Mouse (Mus musculus) heart, embryonic 13.5 days (tissue): Measurements from ENCODE around the gene Cacna1g. TPM values are rescaled to one million over a fixed set of nuclear protein-coding genes. Genes with fewer than 3 reads are reported as not detected.

Experiments
- ATAC-seq: fragments of 200-750 bp; cut with Nextera tagmentation; 2 replicates; pipeline ENCODE4 v1.8.0; 2017; ENCODE audit warnings: moderate TSS enrichment; ENCODE audit not compliant: insufficient number of reproducible peaks, low FRiP score, low TSS enrichment; ENCODE audit errors: extremely low read depth
- H3K27ac ChIP-seq: fragments of 300-500 bp; sonication (generic); replicated peaks from 2 replicates; pipeline ENCODE4 v1.5.1; 2015; ENCODE audit warnings: moderate library complexity, mild to moderate bottlenecking, inconsistent platforms
- H3K27me3 ChIP-seq: fragments of 300-500 bp; sonication (generic); replicated peaks from 2 replicates; pipeline ENCODE4 v1.6.1; 2015; ENCODE audit warnings: mild to moderate bottlenecking, inconsistent platforms
- H3K36me3 ChIP-seq: fragments of 300-500 bp; sonication (generic); 2 replicates; pipeline ENCODE4 v1.6.1; 2015; ENCODE audit warnings: mild to moderate bottlenecking, inconsistent platforms
- H3K4me1 ChIP-seq: fragments of 300-500 bp; sonication (generic); 2 replicates; pipeline ENCODE4 v1.6.1; 2015; ENCODE audit warnings: inconsistent platforms
- H3K4me2 ChIP-seq: fragments of 300-500 bp; sonication (generic); 2 replicates; pipeline ENCODE4 v1.6.1; 2015; ENCODE audit warnings: inconsistent platforms, mild to moderate bottlenecking, moderate library complexity
- H3K4me3 ChIP-seq: fragments of 300-500 bp; sonication (generic); 2 replicates; pipeline ENCODE4 v1.5.1; 2015; ENCODE audit warnings: moderate library complexity, mild to moderate bottlenecking, inconsistent platforms
- H3K9ac ChIP-seq: fragments of 300-500 bp; sonication (generic); 2 replicates; pipeline ENCODE4 v1.6.1; 2015; ENCODE audit warnings: inconsistent platforms, mild to moderate bottlenecking, moderate library complexity
- H3K9me3 ChIP-seq: fragments of 300-500 bp; sonication (generic); 2 replicates; pipeline ENCODE4 v1.6.1; 2016; ENCODE audit warnings: inconsistent platforms
- WGBS: fragments of 180-500 bp; shearing (Covaris S2); methylation state at CpG from one replicate; pipeline ENCODE4 v1.1.7; 2015; ENCODE audit warnings: mixed read lengths; 5-methylcytosine and 5-hydroxymethylcytosine counted together
- polyA plus RNA-seq: library from polyadenylated mRNA; unstranded; fragments of >200 nt; fragmentation: Nextera tagmentation; extraction: Ambion mirVana; gene quantifications from 2 replicates; pipeline ENCODE4 v1.2.1, GENCODE M21; 2015

Gene Cacna1g
- polyA plus RNA-seq, 1 experiment from 2014 or later, result 3.4 TPM

GRCm38 (mm10) chr11:94445300-94445699, 28.7 kb downstream of the Cacna1g start:
- Histone ChIP-seq H3K4me3 (no peak overlapping the region), H3K4me1 (peaks cover 68% of the 10 kb centered on the region), H3K27me3 (peaks cover 57% of the 10 kb centered on the region), H3K9me3 (no peaks in the 10 kb centered on the region), H3K9ac (no peak overlapping the region), H3K4me2 (no peak overlapping the region), H3K36me3 (no peaks in the 10 kb centered on the region), H3K27ac (no peak overlapping the region)
- WGBS, result 70% methylated on average over 4 of the region's 4 CpGs
- ATAC-seq, result no peak

GRCm38 (mm10) chr11:94444829-94445228, 29.2 kb downstream of the Cacna1g start:
- Histone ChIP-seq H3K4me2 (no peak overlapping the region), H3K4me1 (peaks cover 64% of the 10 kb centered on the region)
- WGBS, result 66% methylated on average over 5 of the region's 5 CpGs

DNA sequence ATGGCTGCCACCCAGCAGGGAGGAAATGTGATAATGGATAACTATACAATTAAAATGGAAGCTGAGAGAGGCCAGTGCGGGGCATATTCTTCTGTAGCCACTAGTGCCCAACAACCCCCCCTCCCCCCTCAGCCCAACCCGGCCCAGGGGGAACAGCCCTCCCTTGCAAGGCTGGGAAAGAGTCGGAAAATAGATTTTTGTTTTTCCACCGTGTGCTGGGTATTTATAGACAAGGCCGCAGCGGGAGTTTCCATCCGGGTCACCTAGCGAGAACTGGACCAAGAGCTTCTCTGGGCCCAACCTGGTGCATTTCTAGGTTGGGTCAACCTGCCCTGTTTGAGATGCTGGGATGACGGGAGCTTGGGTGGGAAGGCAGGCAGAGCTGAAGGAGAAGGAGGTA, 32.2 kb downstream of the Cacna1g start:
- H3K27ac ChIP-seq, result peak overlapping the region; percentile 51
- 45% methylated on average over 9 of the region's 9 CpGs for WGBS

More at GRCm38 (mm10) chr11:94444829-94445228, 29.2 kb downstream of the Cacna1g start:
- Histone ChIP-seq H3K9ac (no peak overlapping the region), H3K4me3 (no peak overlapping the region), H3K36me3 (no peaks in the 10 kb centered on the region), H3K27me3 (peaks cover 61% of the 10 kb centered on the region), H3K27ac (no peak overlapping the region), H3K9me3 (no peaks in the 10 kb centered on the region)
- no peak for ATAC-seq

GRCm38 (mm10) chr11:94441122-94441521, 32.9 kb downstream of the Cacna1g start:
- Histone ChIP-seq H3K4me3 (no peak overlapping the region), H3K27ac (peak overlapping the region; percentile 51), H3K9ac (no peak overlapping the region), H3K36me3 (no peaks in the 10 kb centered on the region), H3K27me3 (peaks cover 56% of the 10 kb centered on the region), H3K4me1 (peaks cover 42% of the 10 kb centered on the region), H3K9me3 (no peaks in the 10 kb centered on the region), H3K4me2 (no peak overlapping the region)
- ATAC-seq, result no peak
- 30% methylated on average over 7 of the region's 7 CpGs for WGBS

More for the DNA sequence above, 32.2 kb downstream of the Cacna1g start:
- no peak overlapping the region for H3K4me2 ChIP-seq
- peaks cover 57% of the 10 kb centered on the region for H3K27me3 ChIP-seq
- ATAC-seq, result no peak
- no peak overlapping the region for H3K9ac ChIP-seq
- no peaks in the 10 kb centered on the region for H3K36me3 ChIP-seq
- H3K4me3 ChIP-seq, result no peak overlapping the region
- no peaks in the 10 kb centered on the region for H3K9me3 ChIP-seq
- H3K4me1 ChIP-seq, result peaks cover 42% of the 10 kb centered on the region

- no peak overlapping the region for H3K4me3 ChIP-seq
- peaks cover 49% of the 10 kb centered on the region for H3K27me3 ChIP-seq
- WGBS, result 83% methylated on average over 6 of the region's 6 CpGs
- H3K36me3 ChIP-seq, result no peaks in the 10 kb centered on the region
- ATAC-seq, result no peak
- peaks cover 35% of the 10 kb centered on the region for H3K4me1 ChIP-seq
- H3K27ac ChIP-seq, result no peak overlapping the region
- H3K9ac ChIP-seq, result no peak overlapping the region
- no peaks in the 10 kb centered on the region for H3K9me3 ChIP-seq
- no peak overlapping the region for H3K4me2 ChIP-seq
These were observed 33.6 kb downstream of the Cacna1g start for GRCm38 (mm10) chr11:94440421-94440820.

- peak; percentile 6; the same call in 1 of the 2 replicates for ATAC-seq
- H3K36me3 ChIP-seq, result peaks cover 5% of the 10 kb centered on the region; the same call in 1 of the 2 replicates
- H3K9me3 ChIP-seq, result no peaks in the 10 kb centered on the region
- peak overlapping the region; percentile 28; the same call in 1 of the 2 replicates for H3K9ac ChIP-seq
- H3K4me3 ChIP-seq, result no peak overlapping the region
- peak overlapping the region; percentile 85 for H3K27ac ChIP-seq
- H3K27me3 ChIP-seq, result peaks cover 56% of the 10 kb centered on the region
- peaks cover 55% of the 10 kb centered on the region for H3K4me1 ChIP-seq
- 15% methylated on average over 9 of the region's 9 CpGs for WGBS
- peak overlapping the region; percentile 43 for H3K4me2 ChIP-seq
These were observed 44.9 kb downstream of the Cacna1g start for GRCm38 (mm10) chr11:94429011-94429651.

GRCm38 (mm10) chr11:94428091-94428835, 45.7 kb downstream of the Cacna1g start:
- Histone ChIP-seq H3K27me3 (peaks cover 56% of the 10 kb centered on the region), H3K4me3 (no peak overlapping the region), H3K27ac (peak overlapping the region; percentile 85), H3K4me1 (peaks cover 48% of the 10 kb centered on the region), H3K9ac (peak overlapping the region; percentile 42; the same call in 1 of the 2 replicates), H3K9me3 (no peaks in the 10 kb centered on the region), H3K4me2 (peak overlapping the region; percentile 43), H3K36me3 (peaks cover 5% of the 10 kb centered on the region; the same call in 1 of the 2 replicates)
- ATAC-seq, result peak; percentile 62
- 3% methylated on average over 4 of the region's 4 CpGs for WGBS

- no peak for ATAC-seq
- H3K36me3 ChIP-seq, result peaks cover 5% of the 10 kb centered on the region; the same call in 1 of the 2 replicates
- H3K27me3 ChIP-seq, result peaks cover 51% of the 10 kb centered on the region
- H3K9ac ChIP-seq, result no peak overlapping the region
- H3K9me3 ChIP-seq, result no peaks in the 10 kb centered on the region
- WGBS, result 56% methylated on average over 14 of the region's 14 CpGs
- peaks cover 56% of the 10 kb centered on the region for H3K4me1 ChIP-seq
- H3K27ac ChIP-seq, result no peak overlapping the region
- no peak overlapping the region for H3K4me3 ChIP-seq
- no peak overlapping the region for H3K4me2 ChIP-seq
These were observed 48.3 kb downstream of the Cacna1g start for GRCm38 (mm10) chr11:94425656-94426055.

DNA sequence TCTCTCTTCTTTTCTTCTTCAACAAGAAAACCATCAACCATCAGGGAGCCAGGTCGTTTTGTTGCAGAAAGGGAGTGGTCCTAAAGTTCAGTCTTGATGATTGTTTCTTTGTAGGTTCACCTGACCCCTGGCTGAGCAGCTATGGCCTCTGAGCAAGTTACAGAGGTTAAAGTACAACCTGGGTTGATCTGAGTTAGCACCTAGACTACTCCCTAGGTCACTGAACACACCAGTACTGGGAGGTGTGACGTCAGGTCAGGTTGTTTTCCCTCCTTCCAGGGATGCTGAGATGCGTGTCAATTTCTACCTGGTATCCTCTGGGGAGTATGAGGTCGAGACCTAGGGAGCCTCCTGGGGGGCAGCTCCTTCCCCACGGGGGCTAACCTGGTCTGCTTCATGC, 48.8 kb downstream of the Cacna1g start:
- ATAC-seq, result no peak
- Histone ChIP-seq H3K27ac (no peak overlapping the region), H3K9me3 (no peaks in the 10 kb centered on the region), H3K4me2 (no peak overlapping the region), H3K4me1 (peaks cover 53% of the 10 kb centered on the region), H3K36me3 (peaks cover 5% of the 10 kb centered on the region; the same call in 1 of the 2 replicates), H3K27me3 (peaks cover 50% of the 10 kb centered on the region), H3K4me3 (no peak overlapping the region), H3K9ac (no peak overlapping the region)
- 47% methylated on average over 5 of the region's 5 CpGs for WGBS

- H3K4me2 ChIP-seq, result no peak overlapping the region
- H3K27me3 ChIP-seq, result peaks cover 48% of the 10 kb centered on the region
These were observed 49.6 kb downstream of the Cacna1g start for GRCm38 (mm10) chr11:94424380-94424779.

GRCm38 (mm10) chr11:94423855-94424254, 50.1 kb downstream of the Cacna1g start:
- Histone ChIP-seq H3K9ac (no peak overlapping the region), H3K9me3 (no peaks in the 10 kb centered on the region), H3K4me3 (no peak overlapping the region), H3K4me2 (no peak overlapping the region), H3K27me3 (peaks cover 54% of the 10 kb centered on the region), H3K4me1 (peaks cover 48% of the 10 kb centered on the region), H3K27ac (no peak overlapping the region), H3K36me3 (peaks cover 5% of the 10 kb centered on the region; the same call in 1 of the 2 replicates)
- no peak for ATAC-seq
- whole genome bisulfite sequencing, result 58% methylated on average over 5 of the region's 5 CpGs

More at GRCm38 (mm10) chr11:94424380-94424779, 49.6 kb downstream of the Cacna1g start:
- no peak overlapping the region for H3K27ac ChIP-seq
- no peaks in the 10 kb centered on the region for H3K9me3 ChIP-seq
- H3K4me1 ChIP-seq, result peaks cover 48% of the 10 kb centered on the region
- no peak overlapping the region for H3K9ac ChIP-seq
- no peak overlapping the region for H3K4me3 ChIP-seq
- peaks cover 5% of the 10 kb centered on the region; the same call in 1 of the 2 replicates for H3K36me3 ChIP-seq
- no peak for ATAC-seq
- 41% methylated on average over 15 of the region's 15 CpGs for WGBS
